Mouse (Mus musculus) CH12.LX (cell line): Measurements from ENCODE around the gene Gm21992. TPM values are rescaled to one million over a fixed set of nuclear protein-coding genes. Genes with fewer than 3 reads are reported as not detected.
A peak's percentile ranks its signal among the peaks of the same experiment; 100 is the strongest.

Experiments used
- DNase-seq: peaks from one replicate; pipeline ENCODE4 v3.0.0-alpha.2; 2013; ENCODE audit errors: extremely low read depth
- H3K27ac ChIP-seq: 2 replicates; pipeline ENCODE4 v1.5.1; 2012; ENCODE audit warnings: low read depth, mild to moderate bottlenecking, control low read depth, moderate library complexity; ENCODE audit not compliant: insufficient read depth
- H3K27me3 ChIP-seq: replicated peaks from 2 replicates; pipeline ENCODE3; 2012; ENCODE audit warnings: inconsistent platforms
- H3K36me3 ChIP-seq, 2 experiments: replicated peaks in 1 of 2; 2 replicates each; pipeline versions ENCODE3 to v1.6.1; 2012; ENCODE audit warnings: inconsistent platforms in 1 of 2, low read length in 1 of 2, mild to moderate bottlenecking in 1 of 2, mixed read lengths in 1 of 2, moderate library complexity in 1 of 2; ENCODE audit not compliant: control insufficient read depth in 1 of 2, insufficient read depth in 1 of 2
- H3K4me1 ChIP-seq, 2 experiments: 2 replicates each; pipeline ENCODE4 v1.6.1; 2012; ENCODE audit warnings: inconsistent platforms in 1 of 2, moderate library complexity in 1 of 2; ENCODE audit not compliant: insufficient read depth in 2 of 2, control insufficient read depth in 1 of 2
- H3K4me2 ChIP-seq: 2 replicates; pipeline ENCODE4 v1.6.1; 2012; ENCODE audit warnings: low read depth, mild to moderate bottlenecking, control low read depth; ENCODE audit not compliant: poor library complexity, insufficient read depth, severe bottlenecking
- H3K4me3 ChIP-seq, 3 experiments: fragments of 150-350 bp in 1 of 3; sonication (generic) in 1 of 3; replicated peaks in 1 of 3; 2 replicates each; pipeline versions ENCODE3 to v1.5.1; 2011 to 2012; ENCODE audit warnings: low read depth in 2 of 3, low read length in 2 of 3, mild to moderate bottlenecking in 2 of 3, moderate library complexity in 2 of 3, control low read depth in 1 of 3, improper control_type of control experiment in 1 of 3, inconsistent platforms in 1 of 3, mixed read lengths in 1 of 3; ENCODE audit not compliant: poor library complexity in 1 of 3
- H3K79me2 ChIP-seq: replicated peaks from 2 replicates; pipeline ENCODE4 v1.6.1; 2012; ENCODE audit warnings: mild to moderate bottlenecking, moderate library complexity; ENCODE audit not compliant: control insufficient read depth, poor library complexity, insufficient read depth, severe bottlenecking; ENCODE audit errors: extremely low read depth
- H3K9ac ChIP-seq: 2 replicates; pipeline ENCODE4 v1.6.1; 2012; ENCODE audit warnings: low read depth, mild to moderate bottlenecking, control low read depth, moderate library complexity; ENCODE audit not compliant: insufficient read depth
- H3K9me3 ChIP-seq: replicated peaks from 2 replicates; pipeline ENCODE3; 2012; ENCODE audit warnings: low read length, inconsistent platforms, mixed read lengths
- BHLHE40 ChIP-seq: IDR thresholded peaks from 2 replicates; pipeline ENCODE4 v1.6.1; 2011; ENCODE audit warnings: mild to moderate bottlenecking, low read depth, low read length, improper control_type of control experiment
- CHD1 ChIP-seq: IDR thresholded peaks from 2 replicates; pipeline ENCODE4 v1.6.1; 2012; ENCODE audit warnings: low read depth, low read length, improper control_type of control experiment, inconsistent platforms
- CHD2 ChIP-seq: IDR thresholded peaks from 2 replicates; pipeline ENCODE4 v1.6.1; 2011; ENCODE audit warnings: low read length, improper control_type of control experiment
- CTCF ChIP-seq, 2 experiments: IDR thresholded peaks in 1 of 2; conservative IDR thresholded peaks in 1 of 2; 2 replicates each; pipeline ENCODE4 v1.5.1; 2011 to 2012; ENCODE audit warnings: low read depth in 2 of 2, low read length in 2 of 2, improper control_type of control experiment in 1 of 2, inconsistent platforms in 1 of 2, mild to moderate bottlenecking in 1 of 2, moderate library complexity in 1 of 2
- ELF1 ChIP-seq: IDR thresholded peaks from 2 replicates; pipeline ENCODE4 v1.6.1; 2014; ENCODE audit warnings: low read depth, mild to moderate bottlenecking, inconsistent platforms, low read length, improper control_type of control experiment
- HCFC1 ChIP-seq: IDR thresholded peaks from 2 replicates; pipeline ENCODE4 v1.6.1; 2012; ENCODE audit warnings: low read depth, mild to moderate bottlenecking, inconsistent platforms, low read length, improper control_type of control experiment
- IRF4 ChIP-seq: IDR thresholded peaks from 2 replicates; pipeline ENCODE4 v1.6.1; 2014; ENCODE audit warnings: low read depth, mild to moderate bottlenecking, inconsistent platforms, low read length, improper control_type of control experiment
- MEF2A ChIP-seq: IDR thresholded peaks from 2 replicates; pipeline ENCODE4 v1.6.1; 2014; ENCODE audit warnings: low read depth, mild to moderate bottlenecking, inconsistent platforms, low read length, improper control_type of control experiment, borderline replicate concordance
- MXI1 ChIP-seq: IDR thresholded peaks from 2 replicates; pipeline ENCODE4 v1.6.1; 2011; ENCODE audit warnings: mild to moderate bottlenecking, low read depth, low read length, improper control_type of control experiment
- POLR2AphosphoS2 ChIP-seq: IDR thresholded peaks from 2 replicates; pipeline ENCODE4 v1.6.1; 2011; ENCODE audit warnings: low read depth, low read length, improper control_type of control experiment
- RAD21 ChIP-seq: IDR thresholded peaks from 2 replicates; pipeline ENCODE4 v1.6.1; 2011; ENCODE audit warnings: low read depth, mild to moderate bottlenecking, low read length, improper control_type of control experiment, moderate library complexity
- SIN3A ChIP-seq: IDR thresholded peaks from 2 replicates; pipeline ENCODE4 v1.6.1; 2012; ENCODE audit warnings: low read length, improper control_type of control experiment, inconsistent platforms
- SMC3 ChIP-seq: IDR thresholded peaks from 2 replicates; pipeline ENCODE4 v1.6.1; 2011; ENCODE audit warnings: low read depth, low read length, improper control_type of control experiment
- TBP ChIP-seq: conservative IDR thresholded peaks from 2 replicates; pipeline ENCODE4 v1.6.1; 2011; ENCODE audit warnings: low read depth, low read length, improper control_type of control experiment
- TCF12 ChIP-seq: IDR thresholded peaks from 2 replicates; pipeline ENCODE4 v1.6.1; 2014; ENCODE audit warnings: low read depth, mild to moderate bottlenecking, inconsistent platforms, low read length, improper control_type of control experiment
- ZC3H11A ChIP-seq: IDR thresholded peaks from 2 replicates; pipeline ENCODE4 v1.6.1; 2012; ENCODE audit warnings: low read depth, mild to moderate bottlenecking, inconsistent platforms, low read length, improper control_type of control experiment
- ZMIZ1 ChIP-seq: IDR thresholded peaks from 2 replicates; pipeline ENCODE4 v1.6.1; 2012; ENCODE audit warnings: low read depth, mild to moderate bottlenecking, inconsistent platforms, low read length, improper control_type of control experiment
- ZNF384 ChIP-seq: IDR thresholded peaks from 2 replicates; pipeline ENCODE4 v1.6.1; 2012; ENCODE audit warnings: low read depth, low read length, improper control_type of control experiment, inconsistent platforms
- dilution Hi-C: fragments of 300-500 bp; cut with MboI; formaldehyde crosslinking; loops from 2 replicates; pipeline ENCODE4 v1.14.3; 2020; ENCODE audit warnings: low sequenced_read_pairs; ENCODE audit not compliant: extremely low pct_unique_long_range_greater_than_20kb, extremely low pct_ligation_motif_present
- in situ Hi-C: fragments of 300-500 bp; cut with MboI; formaldehyde crosslinking; loops from 3 replicates; pipeline ENCODE4 v1.14.3; 2019; ENCODE audit warnings: low sequenced_read_pairs, low pct_ligation_motif_present, low pct_unique_long_range_greater_than_20kb, mixed read lengths
- polyA plus RNA-seq: library from polyadenylated mRNA; unstranded; fragments of >175 nt; gene quantifications from 2 replicates; pipeline ENCODE4 v1.2.1, GENCODE M21; 2012; ENCODE audit warnings: low read depth; ENCODE audit not compliant: insufficient read length
- total RNA-seq, 2 experiments: library from RNA; depleted of rRNA; stranded (reverse); fragments of 300-350 nt in 1 of 2; fragments of >200 nt in 1 of 2; gene quantifications; 2 replicates each; pipeline ENCODE4 v1.2.3; 2012 to 2014

Gm21992 gene
- total and polyA plus RNA-seq, 3 experiments: 3.9 to 44.3 (median 17.0) TPM

DNA sequence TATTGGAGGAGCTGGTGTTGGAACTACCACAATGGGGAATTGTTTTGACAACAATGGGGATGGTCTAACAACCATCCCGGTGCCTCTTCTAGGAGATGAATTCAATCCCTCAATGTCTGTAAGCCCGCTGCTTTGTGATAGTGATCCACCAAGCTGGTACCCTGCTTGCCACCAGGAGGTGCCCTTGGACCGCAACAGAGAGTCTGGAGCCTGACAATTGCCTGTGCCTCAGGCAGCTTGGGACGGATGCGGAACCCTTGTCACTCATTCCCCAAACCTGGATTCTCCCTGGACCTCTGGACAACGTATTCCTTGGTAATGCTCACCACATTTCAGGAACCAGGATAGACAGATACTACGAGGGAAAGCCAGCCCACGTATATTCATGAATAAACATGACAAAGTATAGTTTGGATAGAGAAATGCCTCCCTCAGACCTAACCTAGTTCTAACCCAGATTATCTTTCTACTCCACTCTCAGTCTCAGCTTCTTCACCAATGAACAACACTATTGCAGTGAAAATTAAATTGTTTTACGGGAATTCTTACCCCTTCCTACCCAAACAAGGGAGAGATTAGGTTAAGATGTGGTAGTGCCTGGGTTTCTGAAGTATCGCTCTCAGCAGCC, 55.7 kb downstream of the Gm21992 start:
- H3K36me3 ChIP-seq: peaks cover under 1 to 20% of the 10 kb centered on the region in 2 experiments
- no peaks in the 10 kb centered on the region for H3K9me3 ChIP-seq
- peak overlapping the region; percentile 54; the same call in 1 of the 2 replicates for H3K9ac ChIP-seq
- DNase-seq: peak; percentile 88
- H3K4me1 ChIP-seq: peaks cover 0 to 28% of the 10 kb centered on the region in 2 experiments; a peak in 2 of 4 replicates
- peaks cover 12% of the 10 kb centered on the region; the same call in 1 of the 2 replicates for H3K79me2 ChIP-seq
- H3K27me3 ChIP-seq: no peaks in the 10 kb centered on the region
- dilution Hi-C loops: no loop called here
- no peak for TF ChIP-seq CHD1
- TF ChIP-seq TCF12: peak; percentile 39; the same call in 1 of the 2 replicates
- TF ChIP-seq TBP: no peak
- peak; percentile 94 for TF ChIP-seq SMC3
- peak; percentile 98 for TF ChIP-seq RAD21
- no peak for TF ChIP-seq MXI1
- no peak for TF ChIP-seq BHLHE40
- peak; percentile 58; the same call in 1 of the 2 replicates for TF ChIP-seq SIN3A
- TF ChIP-seq HCFC1: no peak
- TF ChIP-seq IRF4: 0 out of 2 replicates have a peak, but pooled peaks have one; percentile 43
- no peak for TF ChIP-seq MEF2A
- peak; percentile 42; the same call in 1 of the 2 replicates for TF ChIP-seq ELF1
- no peak for TF ChIP-seq ZMIZ1
- TF ChIP-seq CTCF (conservative IDR thresholded peaks at IDR 0.05 in 1 of 2, IDR thresholded peaks at IDR 0.05 in 1 of 2; ENCODE audit: low read depth in 2 of 2, low read length in 2 of 2): peak; percentile 79 to 97
- TF ChIP-seq POLR2AphosphoS2: no peak
- TF ChIP-seq ZNF384: no peak
- TF ChIP-seq ZC3H11A: peak; percentile 69
- H3K4me3 ChIP-seq: peak overlapping the region; percentile 66 to 71 (median 69)
- in situ Hi-C loops: loop anchor here (5.0 kb wide), 1 partner anchor 87 kb away; no protein-coding TSS in a partner anchor
- peak overlapping the region; percentile 68 for H3K27ac ChIP-seq
- peak overlapping the region; percentile 63; the same call in 1 of the 2 replicates for H3K4me2 ChIP-seq

DNA sequence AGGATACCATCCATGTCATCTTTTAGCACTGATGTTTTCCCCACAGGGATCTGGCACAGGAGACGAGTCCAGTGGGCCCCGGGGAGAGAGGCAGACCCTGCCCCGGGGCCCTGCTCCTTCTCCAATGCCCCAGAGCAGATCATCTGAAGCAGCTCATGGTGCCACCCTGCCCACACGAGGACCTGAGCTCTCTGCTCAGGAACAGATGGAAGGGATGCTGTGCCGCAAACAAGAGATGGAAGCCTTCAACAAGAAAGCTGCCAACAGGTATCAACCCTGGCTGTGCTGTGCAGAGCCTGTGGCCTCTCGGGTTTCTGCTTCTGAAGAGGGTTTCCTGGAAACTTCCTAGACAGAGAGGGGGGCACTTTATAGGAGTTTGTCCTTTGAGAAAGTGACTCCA, 61.4 kb downstream of the Gm21992 start:
- Histone ChIP-seq H3K79me2 (no peaks in the 10 kb centered on the region), H3K9me3 (no peaks in the 10 kb centered on the region), H3K4me3 (no peak overlapping the region), H3K27ac (no peak overlapping the region), H3K27me3 (no peaks in the 10 kb centered on the region), H3K4me2 (no peak overlapping the region), H3K36me3 (peaks cover 0 to 3% of the 10 kb centered on the region in 2 experiments), H3K4me1 (no peaks in the 10 kb centered on the region), H3K9ac (no peak overlapping the region)
- no peak for TF ChIP-seq CHD2
- in situ Hi-C loops: loop anchor here (10.0 kb wide), 1 partner anchor 55 kb away; the partner anchor contains the start of gene Gm960
- DNase-seq: no peak
- dilution Hi-C loops: no loop called here
